Mouse (Mus musculus) E14TG2a.4 (cell line): ENCODE results near the gene Ror1.

Experiments
- CTCF ChIP-seq: conservative IDR thresholded peaks from 2 replicates; pipeline ENCODE4 v1.5.1; 2014; ENCODE audit warnings: low read length
- POU5F1 ChIP-seq: IDR thresholded peaks from 2 replicates; pipeline ENCODE4 v1.6.1; 2014; ENCODE audit warnings: low read length, borderline replicate concordance

- no peak for TF ChIP-seq CTCF
- TF ChIP-seq POU5F1: no peak
These were observed 177.8 kb downstream of the Ror1 start for GRCm38 (mm10) chr4:100273356-100273755.
